Mouse (Mus musculus): Measurements from ENCODE around the gene Dock10.

DNA sequence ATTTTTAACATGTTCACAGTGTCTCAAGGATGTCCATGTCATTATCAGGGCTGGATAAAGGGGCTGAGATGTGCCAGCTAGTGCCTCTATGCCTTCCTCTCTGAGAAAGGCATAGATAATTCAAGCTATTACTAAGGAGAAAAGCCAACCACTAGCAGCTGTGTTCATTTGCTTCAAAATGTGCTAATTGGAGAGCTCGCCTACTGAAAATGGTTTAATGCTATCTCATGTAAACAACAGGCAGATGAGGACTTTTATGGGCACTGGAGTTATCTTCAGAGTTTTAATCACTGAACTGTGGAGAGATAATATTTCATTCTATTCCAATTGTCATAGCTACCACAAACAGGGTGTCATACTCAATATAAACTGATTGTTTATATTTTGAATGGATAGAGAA, 36.3 kb downstream of the Dock10 start:
- no peak for TF ChIP-seq CTCF (IDR thresholded peaks at IDR 0.05; ENCODE audit: insufficient read depth, low read depth, low read length)
- TF ChIP-seq POLR2A (IDR thresholded peaks at IDR 0.05; ENCODE audit: insufficient read depth, low read depth, low read length) = no peak
